Mouse (Mus musculus) megakaryocyte, embryonic 14.5 days (primary cell): ENCODE measurements around the gene Atraid.

ENCODE experiments used
- FLI1 ChIP-seq: IDR thresholded peaks from 2 replicates; pipeline ENCODE4 v1.6.1; 2012; ENCODE audit warnings: low read length, inconsistent platforms, mixed read lengths
- GATA1 ChIP-seq: IDR thresholded peaks from 3 replicates; pipeline ENCODE4 v1.6.1; 2012; ENCODE audit warnings: mixed read lengths, low read length, inconsistent platforms, borderline replicate concordance

DNA sequence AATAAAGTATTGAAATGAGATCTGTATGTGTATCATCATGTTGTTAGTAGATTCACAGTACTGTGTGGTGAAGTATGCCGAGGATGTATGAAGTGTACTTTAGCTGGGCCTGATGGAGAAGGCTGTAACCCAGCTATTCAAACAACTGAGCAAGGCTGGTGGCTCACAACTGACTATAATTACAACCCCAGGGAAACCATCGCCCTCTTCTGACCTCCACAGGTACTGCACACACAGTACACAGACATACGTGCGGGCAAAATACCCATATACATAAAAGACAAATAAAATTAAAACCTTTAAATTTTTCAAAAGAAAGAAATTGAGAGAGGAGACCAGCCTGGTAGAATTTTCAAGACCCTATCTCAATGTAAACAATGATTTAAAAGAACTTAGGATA lies 46.6 kb upstream of the Atraid start:
- TF ChIP-seq GATA1 (no peak), FLI1 (no peak)
